Mouse (Mus musculus): ENCODE measurements around the gene Olfr1039. TPM values are rescaled to one million over a fixed set of nuclear protein-coding genes. Genes with fewer than 3 reads are reported as not detected.
"Not testable (repeated sequence)": the region's sequence is repeated elsewhere in the genome, so short reads cannot be mapped to it uniquely, and the experiment has no call there.

Gene Olfr1039
- total RNA-seq (2014; fragmentation: Nextera tagmentation) (not detected in 2 replicates), total RNA-seq (2017) (not detected in 2 replicates)

- ATAC-seq (replicated peaks; ENCODE audit: low FRiP score, low TSS enrichment, poor library complexity, severe bottlenecking): no peak
Measured at GRCm38 (mm10) chr2:86135828-86136227, at the start of gene Olfr1039. Gene Olfr1039, minus strand, starts transcription at chr2:86135928.

DNA sequence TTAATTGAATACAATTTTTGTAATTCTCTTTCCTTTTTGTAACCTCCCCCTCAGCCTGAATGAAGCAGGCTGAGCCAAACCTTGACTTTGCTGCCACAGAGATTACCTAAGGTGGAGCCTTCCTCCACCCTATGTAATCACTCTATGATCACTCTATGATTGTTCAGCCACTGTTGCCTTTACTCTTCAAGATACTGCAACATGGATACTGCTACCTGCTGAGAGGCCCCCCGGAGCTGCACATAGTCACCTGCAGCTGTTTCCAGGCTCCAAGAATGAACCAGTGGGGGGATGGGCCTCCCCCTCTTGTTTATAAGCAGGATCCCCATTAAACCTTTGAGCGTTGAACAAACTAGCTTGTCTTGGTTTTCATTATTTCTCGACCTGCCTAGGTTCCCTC lies 44.2 kb upstream of the Olfr1039 start:
- ATAC-seq (replicated peaks; ENCODE audit: low FRiP score, low TSS enrichment, poor library complexity, severe bottlenecking): no peak

DNA sequence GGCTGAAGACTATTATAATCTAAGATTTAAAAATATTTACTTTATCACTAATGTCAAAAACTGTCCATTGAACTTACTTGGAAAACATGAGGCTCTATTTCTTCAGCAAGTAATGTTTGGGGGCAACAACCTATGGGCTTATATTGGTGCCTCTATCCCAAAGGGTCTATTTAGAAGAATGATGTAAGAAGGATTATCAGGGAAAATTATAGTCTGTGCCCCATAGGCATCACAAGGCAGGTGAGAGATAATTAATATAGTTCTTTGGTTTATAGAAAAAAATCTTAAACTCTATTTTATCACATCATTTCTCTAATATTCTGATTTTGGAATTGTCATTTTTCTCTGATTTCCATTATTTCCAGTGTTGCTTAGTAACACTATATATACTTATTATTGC lies 42.0 kb upstream of the Olfr1039 start, which contains the start of gene Olfr1044:
TSS of gene Olfr1044 (minus strand) at position 101 of the 400 bp plus-strand sequence.
- no peak for ATAC-seq (replicated peaks; ENCODE audit: low FRiP score, low TSS enrichment, poor library complexity, severe bottlenecking)

DNA sequence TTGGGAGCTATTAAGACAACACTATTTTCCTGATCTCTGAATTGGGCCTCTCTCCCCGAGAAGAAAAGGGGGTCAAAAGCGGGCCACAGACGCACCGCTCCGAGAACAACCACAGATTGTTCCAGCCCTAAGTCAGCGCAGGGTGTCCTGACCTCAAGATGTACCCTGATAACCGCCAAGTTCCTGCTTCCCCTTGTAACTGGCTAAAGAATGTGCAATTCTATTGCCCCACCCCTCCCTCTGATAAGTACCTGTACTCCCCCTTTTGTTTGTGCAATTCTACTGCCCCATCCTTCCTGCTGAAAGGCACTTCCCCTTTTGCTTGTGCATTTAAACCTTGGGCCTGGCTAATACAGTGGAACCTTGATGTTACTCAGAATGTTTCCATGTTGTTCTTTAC lies 39.7 kb upstream of the Olfr1039 start:
- not testable (repeated sequence) for ATAC-seq (replicated peaks; ENCODE audit: low FRiP score, low TSS enrichment, poor library complexity, severe bottlenecking)

GRCm38 (mm10) chr2:86167422-86167821 lies 31.7 kb upstream of the Olfr1039 start, which contains the start of gene Olfr1043:
Gene Olfr1043, minus strand, starts transcription at chr2:86167522.
- ATAC-seq (replicated peaks; ENCODE audit: low FRiP score, low TSS enrichment, poor library complexity, severe bottlenecking): no peak

GRCm38 (mm10) chr2:86161738-86162137 lies 26.0 kb upstream of the Olfr1039 start, which contains the start of gene Olfr1042:
Gene Olfr1042, minus strand, starts transcription at chr2:86161838.
- ATAC-seq (replicated peaks; ENCODE audit: low FRiP score, low TSS enrichment, poor library complexity, severe bottlenecking): no peak

DNA sequence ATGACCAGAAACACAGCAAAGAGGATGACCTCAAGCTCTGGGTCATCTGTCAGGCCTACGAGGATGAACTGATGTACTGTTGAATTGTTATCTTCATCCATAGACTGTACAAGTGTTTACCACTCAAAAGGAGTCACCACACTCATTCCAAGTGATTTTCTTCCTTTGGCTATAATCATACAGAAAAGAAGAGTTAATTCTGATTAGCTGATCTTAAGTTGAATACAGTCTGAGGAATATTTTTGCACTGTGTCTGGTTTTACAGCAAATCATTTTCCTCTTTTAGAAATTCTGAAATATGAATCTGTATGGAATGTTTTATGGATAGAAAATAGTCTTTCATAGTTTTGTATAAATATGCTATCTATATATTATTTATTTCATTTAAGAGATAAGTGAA lies 10.9 kb upstream of the Olfr1039 start, which contains the start of gene Olfr1040:
TSS of gene Olfr1040 (minus strand) at position 101 of the 400 bp plus-strand sequence.
- no peak for ATAC-seq (replicated peaks; ENCODE audit: low FRiP score, low TSS enrichment, poor library complexity, severe bottlenecking)

GRCm38 (mm10) chr2:86087285-86087684 lies 48.4 kb downstream of the Olfr1039 start, which contains the start of gene Olfr1037:
Gene Olfr1037, minus strand, starts transcription at chr2:86087385.
- ATAC-seq (replicated peaks; ENCODE audit: low FRiP score, low TSS enrichment, poor library complexity, severe bottlenecking): no peak

DNA sequence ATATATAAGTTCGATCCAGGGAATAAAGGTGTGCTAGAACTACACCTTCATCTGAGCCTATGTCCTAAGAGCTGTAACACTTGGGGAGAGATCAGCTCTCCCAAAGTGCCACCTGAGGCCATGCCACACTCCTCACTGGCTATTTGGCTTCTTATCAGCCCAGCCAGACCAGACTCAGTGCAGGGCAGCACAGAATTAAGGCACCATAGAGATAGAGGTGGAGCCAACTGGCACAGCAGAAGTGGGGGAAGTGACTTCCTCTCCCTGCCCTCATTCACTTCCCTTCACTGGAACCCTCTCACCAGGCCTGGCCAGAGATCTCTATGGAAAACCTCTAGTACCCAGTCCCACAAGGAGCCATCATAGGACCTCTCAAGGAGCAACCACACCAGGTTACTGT lies 55.2 kb downstream of the Olfr1039 start:
- 0 out of 2 replicates have a peak, but pooled peaks have one; percentile 52 for ATAC-seq (replicated peaks; ENCODE audit: low FRiP score, low TSS enrichment, poor library complexity, severe bottlenecking)

Other genes starting within 250 kb of the Olfr1039 start
- not detected in 2 replicates for gene Olfr1024, start 230.9 kb downstream of the Olfr1039 start, total RNA-seq (2014; fragmentation: Nextera tagmentation)
- not detected in 2 replicates for gene Olfr1024, start 230.9 kb downstream of the Olfr1039 start, total RNA-seq (2017)
- not detected in 2 replicates for gene Olfr1025-ps1, start 220.7 kb downstream of the Olfr1039 start, total RNA-seq (2014; fragmentation: Nextera tagmentation)
- not detected in 2 replicates for gene Olfr1025-ps1, start 220.7 kb downstream of the Olfr1039 start, total RNA-seq (2017)
- not detected in 2 replicates for gene Olfr1026, start 214.4 kb downstream of the Olfr1039 start, total RNA-seq (2014; fragmentation: Nextera tagmentation)
- not detected in 2 replicates for gene Olfr1026, start 214.4 kb downstream of the Olfr1039 start, total RNA-seq (2017)
- not detected in 2 replicates for gene Olfr1028, start 185.5 kb downstream of the Olfr1039 start, total RNA-seq (2014; fragmentation: Nextera tagmentation)
- gene Olfr1028, start 185.5 kb downstream of the Olfr1039 start, total RNA-seq (2017): not detected in 2 replicates
- not detected in 2 replicates for gene Olfr1029, start 162.0 kb downstream of the Olfr1039 start, total RNA-seq (2014; fragmentation: Nextera tagmentation)
- gene Olfr1029, start 162.0 kb downstream of the Olfr1039 start, total RNA-seq (2017): not detected in 2 replicates
- gene Olfr1030, start 156.7 kb downstream of the Olfr1039 start, total RNA-seq (2014; fragmentation: Nextera tagmentation): not detected in 2 replicates
- gene Olfr1030, start 156.7 kb downstream of the Olfr1039 start, total RNA-seq (2017): not detected in 2 replicates
- not detected in 2 replicates for gene Olfr1031, start 145.6 kb downstream of the Olfr1039 start, total RNA-seq (2014; fragmentation: Nextera tagmentation)
- gene Olfr1031, start 145.6 kb downstream of the Olfr1039 start, total RNA-seq (2017): not detected in 2 replicates
- gene Olfr1032, start 130.4 kb downstream of the Olfr1039 start, total RNA-seq (2014; fragmentation: Nextera tagmentation): not detected in 2 replicates
- gene Olfr1032, start 130.4 kb downstream of the Olfr1039 start, total RNA-seq (2017): not detected in 2 replicates
- gene Olfr1033, start 115.3 kb downstream of the Olfr1039 start, total RNA-seq (2014; fragmentation: Nextera tagmentation): 0.09 TPM in 1 of 2 replicates, not detected in the other
- gene Olfr1033, start 115.3 kb downstream of the Olfr1039 start, total RNA-seq (2017): not detected in 2 replicates
- gene Olfr1034, start 90.1 kb downstream of the Olfr1039 start, total RNA-seq (2014; fragmentation: Nextera tagmentation): not detected in 2 replicates
- not detected in 2 replicates for gene Olfr1034, start 90.1 kb downstream of the Olfr1039 start, total RNA-seq (2017)
- not detected in 2 replicates for gene Olfr1036, start 61.9 kb downstream of the Olfr1039 start, total RNA-seq (2014; fragmentation: Nextera tagmentation)
- gene Olfr1036, start 61.9 kb downstream of the Olfr1039 start, total RNA-seq (2017): not detected in 2 replicates
- gene Olfr1037, start 48.5 kb downstream of the Olfr1039 start, total RNA-seq (2014; fragmentation: Nextera tagmentation): not detected in 2 replicates
- not detected in 2 replicates for gene Olfr1037, start 48.5 kb downstream of the Olfr1039 start, total RNA-seq (2017)
- gene Olfr1040, start 10.8 kb upstream of the Olfr1039 start, total RNA-seq (2014; fragmentation: Nextera tagmentation): not detected in 2 replicates
- not detected in 2 replicates for gene Olfr1040, start 10.8 kb upstream of the Olfr1039 start, total RNA-seq (2017)
- not detected in 2 replicates for gene Olfr1042, start 25.9 kb upstream of the Olfr1039 start, total RNA-seq (2014; fragmentation: Nextera tagmentation)
- gene Olfr1042, start 25.9 kb upstream of the Olfr1039 start, total RNA-seq (2017): not detected in 2 replicates
- not detected in 2 replicates for gene Olfr1043, start 31.6 kb upstream of the Olfr1039 start, total RNA-seq (2014; fragmentation: Nextera tagmentation)
- not detected in 2 replicates for gene Olfr1043, start 31.6 kb upstream of the Olfr1039 start, total RNA-seq (2017)
- gene Olfr1044, start 41.9 kb upstream of the Olfr1039 start, total RNA-seq (2014; fragmentation: Nextera tagmentation): not detected in 2 replicates
- gene Olfr1044, start 41.9 kb upstream of the Olfr1039 start, total RNA-seq (2017): not detected in 2 replicates
- gene Olfr52, start 49.8 kb upstream of the Olfr1039 start, total RNA-seq (2014; fragmentation: Nextera tagmentation): not detected in 2 replicates
- gene Olfr52, start 49.8 kb upstream of the Olfr1039 start, total RNA-seq (2017): not detected in 2 replicates
- gene Olfr1045, start 67.1 kb upstream of the Olfr1039 start, total RNA-seq (2014; fragmentation: Nextera tagmentation): not detected in 2 replicates
- gene Olfr1045, start 67.1 kb upstream of the Olfr1039 start, total RNA-seq (2017): not detected in 2 replicates
- not detected in 2 replicates for gene Olfr1046, start 83.4 kb upstream of the Olfr1039 start, total RNA-seq (2014; fragmentation: Nextera tagmentation)
- not detected in 2 replicates for gene Olfr1046, start 83.4 kb upstream of the Olfr1039 start, total RNA-seq (2017)
- not detected in 2 replicates for gene Olfr1047, start 95.5 kb upstream of the Olfr1039 start, total RNA-seq (2014; fragmentation: Nextera tagmentation)
- gene Olfr1047, start 95.5 kb upstream of the Olfr1039 start, total RNA-seq (2017): not detected in 2 replicates
- not detected in 2 replicates for gene Olfr1048, start 104.4 kb upstream of the Olfr1039 start, total RNA-seq (2014; fragmentation: Nextera tagmentation)
- gene Olfr1048, start 104.4 kb upstream of the Olfr1039 start, total RNA-seq (2017): not detected in 2 replicates
- not detected in 2 replicates for gene Olfr1049, start 122.4 kb upstream of the Olfr1039 start, total RNA-seq (2014; fragmentation: Nextera tagmentation)
- gene Olfr1049, start 122.4 kb upstream of the Olfr1039 start, total RNA-seq (2017): not detected in 2 replicates
- gene Olfr1051, start 143.2 kb upstream of the Olfr1039 start, total RNA-seq (2014; fragmentation: Nextera tagmentation): not detected in 2 replicates
- gene Olfr1051, start 143.2 kb upstream of the Olfr1039 start, total RNA-seq (2017): not detected in 2 replicates
- not detected in 2 replicates for gene Olfr1052, start 156.5 kb upstream of the Olfr1039 start, total RNA-seq (2014; fragmentation: Nextera tagmentation)
- gene Olfr1052, start 156.5 kb upstream of the Olfr1039 start, total RNA-seq (2017): not detected in 2 replicates
- not detected in 2 replicates for gene Olfr1053, start 179.4 kb upstream of the Olfr1039 start, total RNA-seq (2014; fragmentation: Nextera tagmentation)
- gene Olfr1053, start 179.4 kb upstream of the Olfr1039 start, total RNA-seq (2017): not detected in 2 replicates
- gene Olfr1054, start 199.5 kb upstream of the Olfr1039 start, total RNA-seq (2014; fragmentation: Nextera tagmentation): not detected in 2 replicates
- not detected in 2 replicates for gene Olfr1054, start 199.5 kb upstream of the Olfr1039 start, total RNA-seq (2017)
- not detected in 2 replicates for gene Olfr1055, start 214.4 kb upstream of the Olfr1039 start, total RNA-seq (2014; fragmentation: Nextera tagmentation)
- not detected in 2 replicates for gene Olfr1055, start 214.4 kb upstream of the Olfr1039 start, total RNA-seq (2017)
- gene Olfr1056, start 226.5 kb upstream of the Olfr1039 start, total RNA-seq (2014; fragmentation: Nextera tagmentation): not detected in 2 replicates
- not detected in 2 replicates for gene Olfr1056, start 226.5 kb upstream of the Olfr1039 start, total RNA-seq (2017)
- gene Olfr1057, start 242.5 kb upstream of the Olfr1039 start, total RNA-seq (2014; fragmentation: Nextera tagmentation): not detected in 2 replicates
- gene Olfr1057, start 242.5 kb upstream of the Olfr1039 start, total RNA-seq (2017): not detected in 2 replicates